Comparison of ENCODE assay signal across 3 mouse cellular contexts in genomic region chr13:100328899-100329298, GRCm38 (mm10). TPM values are rescaled to one million over a fixed set of nuclear protein-coding genes. Genes with fewer than 3 reads are reported as not detected.
"Had no signal": no experiment of that assay in that cellular context is flagged by ENCODE, and none has a peak within 500 bp of the region (broad histone marks: within the 10 kb centered on the region; RNA-seq: fewer than 3 reads in every experiment).

No protein-coding gene starts in this region.

RNA-seq across cellular contexts. Expression of gene Naip6, which starts 11.4 kb away (rescaled TPM):
- polyA plus RNA-seq: embryonic facial prominence, embryonic 11.5 days; erythroblast, embryonic 14.5 days; forebrain, embryonic 14.5 days had no signal
